ENCODE assay signal across 9 mouse cellular contexts in the genomic region with DNA sequence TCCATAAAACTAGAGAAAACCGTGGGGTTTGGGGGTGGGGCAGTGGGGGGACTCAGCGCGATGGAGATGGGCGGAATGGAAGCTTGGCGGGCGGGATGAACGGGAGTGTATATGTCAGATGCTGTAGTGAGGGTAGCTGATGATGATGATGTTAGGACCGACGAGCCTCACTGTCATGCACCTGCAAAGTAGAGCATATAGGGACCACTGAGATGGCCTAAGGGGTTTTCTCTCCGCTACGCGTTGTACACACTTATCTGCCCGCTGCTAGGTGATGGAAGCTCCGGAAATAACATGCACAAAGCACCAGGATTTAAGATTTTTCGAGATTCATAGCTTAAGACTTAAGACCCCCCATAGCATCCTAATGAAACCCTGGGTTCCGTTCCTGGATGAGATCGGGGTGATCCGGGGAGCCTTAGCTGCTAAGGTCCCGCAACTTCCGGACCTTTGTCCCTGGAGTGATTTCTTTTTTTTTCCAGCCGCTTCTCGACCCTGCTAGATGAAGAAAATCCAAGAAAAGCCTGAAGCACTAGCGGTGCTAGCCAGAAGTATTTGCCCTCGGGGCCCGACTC. TPM values are rescaled to one million over a fixed set of nuclear protein-coding genes. Genes with fewer than 3 reads are reported as not detected.
DNase-seq lines count a peak whose midpoint lies in the region; ATAC-seq and TF ChIP-seq lines count a peak whose summit lies in the region.
"Had no signal": no experiment of that assay in that cellular context is flagged by ENCODE, and none has a peak within 500 bp of the region (broad histone marks: within the 10 kb centered on the region; RNA-seq: fewer than 3 reads in every experiment).

No protein-coding gene starts in this region.

- H3K27ac ChIP-seq in heart, embryonic 13.5 days (replicated peaks) = peak overlapping the region; percentile 96
- peak overlapping the region; percentile 84 for H3K27ac ChIP-seq in hindbrain, embryonic 11.5 days (ENCODE audit: low read depth, low read length)
- H3K27ac ChIP-seq in midbrain, embryonic 10.5 days (replicated peaks) = peak overlapping the region; percentile 91

- peaks cover 44% of the 10 kb centered on the region for H3K4me1 ChIP-seq in heart, embryonic 13.5 days
- H3K4me1 ChIP-seq in G1E (ENCODE audit: insufficient read depth, low read depth, low read length) = peaks cover 71% of the 10 kb centered on the region
- peaks cover 13% of the 10 kb centered on the region for H3K4me1 ChIP-seq in hindbrain, embryonic 11.5 days (replicated peaks; ENCODE audit: control insufficient read depth, insufficient read depth, low read length)
- H3K4me1 ChIP-seq in midbrain, embryonic 10.5 days = peaks cover 46% of the 10 kb centered on the region

- peak overlapping the region; percentile 80 for H3K4me2 ChIP-seq in heart, embryonic 13.5 days
- H3K4me2 ChIP-seq in hindbrain, embryonic 11.5 days (replicated peaks; ENCODE audit: low read depth, low read length) = peak overlapping the region; percentile 77

- no peak for TF ChIP-seq CTCF in G1E (IDR thresholded peaks at IDR 0.05; ENCODE audit: low read depth, low read length)

- intact Hi-C loops in heart, postnatal 25 days (cut with DNase I) = loop anchor here (2.0 kb wide), 1 partner anchor 24 kb away; the partner anchor contains the start of gene Atp1b2

- no peaks in the 10 kb centered on the region for H3K9me3 ChIP-seq in heart, embryonic 13.5 days
- no peaks in the 10 kb centered on the region for H3K9me3 ChIP-seq in G1E (replicated peaks)
- H3K9me3 ChIP-seq in hindbrain, embryonic 11.5 days (ENCODE audit: control insufficient read depth, low read length) = no peaks in the 10 kb centered on the region
- H3K9me3 ChIP-seq in midbrain, embryonic 10.5 days (replicated peaks) = no peaks in the 10 kb centered on the region

- DNase-seq in heart, postnatal 25 days (ENCODE audit: low spot score) = no peak
- DNase-seq in G1E (ENCODE audit: low spot score) (no peak), adipocyte (ENCODE audit: low spot score) (no peak)
- DNase-seq in hindbrain, embryonic 11.5 days (ENCODE audit: low spot score) = no peak
- DNase-seq in midbrain, embryonic 10.5 days (ENCODE audit: low spot score) = no peak
- DNase-seq in frontal cortex, postnatal 25 days (ENCODE audit: low spot score in 2 of 2) = no peak

- peak overlapping the region; percentile 85 for H3K4me3 ChIP-seq in heart, embryonic 13.5 days
- H3K4me3 ChIP-seq in G1E (ENCODE audit: low read depth, low read length) = peak overlapping the region; percentile 84
- peak overlapping the region; percentile 63 for H3K4me3 ChIP-seq in hindbrain, embryonic 11.5 days (ENCODE audit: low read depth, low read length)
- H3K4me3 ChIP-seq in midbrain, embryonic 10.5 days = peak overlapping the region; percentile 90

- WGBS in heart, embryonic 13.5 days = under 1% methylated on average over 25 of the region's 25 CpGs
- WGBS in hindbrain, embryonic 11.5 days = under 1% methylated on average over 25 of the region's 25 CpGs
- under 1% methylated on average over 25 of the region's 25 CpGs for WGBS in midbrain, embryonic 10.5 days

- H3K27me3 ChIP-seq in heart, embryonic 13.5 days (replicated peaks) = no peaks in the 10 kb centered on the region
- H3K27me3 ChIP-seq in G1E (ENCODE audit: insufficient read depth, low read length) = no peaks in the 10 kb centered on the region
- H3K27me3 ChIP-seq in hindbrain, embryonic 11.5 days (ENCODE audit: control insufficient read depth, insufficient read depth, low read length) = no peaks in the 10 kb centered on the region
- no peaks in the 10 kb centered on the region for H3K27me3 ChIP-seq in midbrain, embryonic 10.5 days (ENCODE audit: low read depth, poor library complexity, severe bottlenecking)

- H3K9ac ChIP-seq in heart, embryonic 13.5 days = peak overlapping the region; percentile 93
- H3K9ac ChIP-seq in hindbrain, embryonic 11.5 days (ENCODE audit: low read depth, low read length) = peak overlapping the region; percentile 62

- no peak for ATAC-seq in heart, embryonic 13.5 days (ENCODE audit: extremely low read depth, insufficient number of reproducible peaks, low FRiP score, low TSS enrichment)
- no peak for ATAC-seq in G1E (ENCODE audit: extremely low read depth, insufficient number of reproducible peaks, low FRiP score, poor library complexity, severe bottlenecking)
- ATAC-seq in hindbrain, embryonic 11.5 days (ENCODE audit: low FRiP score) = peak; percentile 6; the same call in 1 of the 2 replicates
- no peak for ATAC-seq in frontal cortex, adult (ENCODE audit: low TSS enrichment)

- H3K36me3 ChIP-seq in heart, embryonic 13.5 days = peaks cover 38% of the 10 kb centered on the region
- H3K36me3 ChIP-seq in G1E (replicated peaks) = peaks cover 54% of the 10 kb centered on the region
- H3K36me3 ChIP-seq in hindbrain, embryonic 11.5 days (ENCODE audit: control insufficient read depth, insufficient read depth, low read length) = no peaks in the 10 kb centered on the region
- H3K36me3 ChIP-seq in midbrain, embryonic 10.5 days = peaks cover 36% of the 10 kb centered on the region

RNA-seq across cellular contexts. Expression of gene Trp53, which starts 0.5 kb away (rescaled TPM):
- polyA plus RNA-seq in heart, embryonic 13.5 days (2015; fragmentation: Nextera tagmentation; extraction: Ambion mirVana) = 82.6 and 86.5 TPM in 2 replicates
- total RNA-seq in heart, postnatal 25 days (2021) = 10 to 100 TPM; 16.9 to 17.9 TPM
- total RNA-seq in G1E (2014; fragmentation: Nextera tagmentation) (228 and 271 TPM in 2 replicates), G1E (2017) (52.1 and 57.4 TPM in 2 replicates)
- 141 and 175 TPM in 2 replicates for polyA plus RNA-seq in G1E (2012)
- 156 and 159 TPM in 2 replicates for polyA plus RNA-seq in hindbrain, embryonic 11.5 days (2014; fragmentation: Nextera tagmentation; extraction: Ambion mirVana)
- polyA plus RNA-seq in midbrain, embryonic 10.5 days (2016; fragmentation: Nextera tagmentation; extraction: Ambion mirVana) = 148 and 166 TPM in 2 replicates

RNA-seq across cellular contexts. Expression of gene Wrap53, which starts 0.6 kb away (rescaled TPM):
- 16.8 TPM in 2 replicates for polyA plus RNA-seq in heart, embryonic 13.5 days (2015; fragmentation: Nextera tagmentation; extraction: Ambion mirVana)
- 1 to 10 TPM; 4.6 to 6.1 TPM for total RNA-seq in heart, postnatal 25 days (2021)
- 20.5 and 26.1 TPM in 2 replicates for total RNA-seq in G1E (2014; fragmentation: Nextera tagmentation)
- total RNA-seq in G1E (2017) = 9.6 and 9.8 TPM in 2 replicates
- 15.7 and 22.0 TPM in 2 replicates for polyA plus RNA-seq in G1E (2012)
- 36.6 and 37.8 TPM in 2 replicates for polyA plus RNA-seq in hindbrain, embryonic 11.5 days (2014; fragmentation: Nextera tagmentation; extraction: Ambion mirVana)
- polyA plus RNA-seq in midbrain, embryonic 10.5 days (2016; fragmentation: Nextera tagmentation; extraction: Ambion mirVana) = 45.0 and 50.7 TPM in 2 replicates

RNA-seq across cellular contexts. Expression of gene Efnb3, which starts 20.7 kb away (rescaled TPM):
- polyA plus RNA-seq in heart, embryonic 13.5 days (2015; fragmentation: Nextera tagmentation; extraction: Ambion mirVana) = 56.2 and 59.9 TPM in 2 replicates
- total RNA-seq in heart, postnatal 25 days (2021) = 10 to 100 TPM; 64.1 to 71.6 TPM
- total RNA-seq in G1E (2014; fragmentation: Nextera tagmentation) = 0.29 and 0.68 TPM in 2 replicates
- total RNA-seq in G1E (2017) = 0.27 and 0.29 TPM in 2 replicates
- 0.36 and 0.56 TPM in 2 replicates for polyA plus RNA-seq in G1E (2012)
- 12.2 and 15.5 TPM in 2 replicates for polyA plus RNA-seq in hindbrain, embryonic 11.5 days (2014; fragmentation: Nextera tagmentation; extraction: Ambion mirVana)
- 48.8 and 53.9 TPM in 2 replicates for polyA plus RNA-seq in midbrain, embryonic 10.5 days (2016; fragmentation: Nextera tagmentation; extraction: Ambion mirVana)

RNA-seq across cellular contexts. Expression of gene Atp1b2, which starts 25.1 kb away (rescaled TPM):
- polyA plus RNA-seq in heart, embryonic 13.5 days (2015; fragmentation: Nextera tagmentation; extraction: Ambion mirVana) = 24.5 and 25.0 TPM in 2 replicates
- total RNA-seq in heart, postnatal 25 days (2021) = 10 to 100 TPM; 18.0 to 25.8 TPM
- total RNA-seq in G1E (2014; fragmentation: Nextera tagmentation) = 84.5 and 116 TPM in 2 replicates
- total RNA-seq in G1E (2017) = 3.6 and 4.8 TPM in 2 replicates
- 50.0 and 54.6 TPM in 2 replicates for polyA plus RNA-seq in G1E (2012)
- polyA plus RNA-seq in hindbrain, embryonic 11.5 days (2014; fragmentation: Nextera tagmentation; extraction: Ambion mirVana) = 11.7 and 13.1 TPM in 2 replicates
- polyA plus RNA-seq in midbrain, embryonic 10.5 days (2016; fragmentation: Nextera tagmentation; extraction: Ambion mirVana) = 6.0 and 8.6 TPM in 2 replicates

RNA-seq across cellular contexts. Expression of gene Dnah2, which starts 31.7 kb away (rescaled TPM):
- 0.07 and 0.28 TPM in 2 replicates for polyA plus RNA-seq in heart, embryonic 13.5 days (2015; fragmentation: Nextera tagmentation; extraction: Ambion mirVana)
- total RNA-seq in heart, postnatal 25 days (2021) = under 1 TPM; 0.17 to 0.39 TPM
- total RNA-seq in G1E (2014; fragmentation: Nextera tagmentation) (0.73 and 1.1 TPM in 2 replicates), G1E (2017) (2.6 and 3.2 TPM in 2 replicates)
- 0.06 and 0.13 TPM in 2 replicates for polyA plus RNA-seq in G1E (2012)
- polyA plus RNA-seq in hindbrain, embryonic 11.5 days (2014; fragmentation: Nextera tagmentation; extraction: Ambion mirVana) = 0.68 and 1.6 TPM in 2 replicates
- 1.2 and 1.9 TPM in 2 replicates for polyA plus RNA-seq in midbrain, embryonic 10.5 days (2016; fragmentation: Nextera tagmentation; extraction: Ambion mirVana)
- total RNA-seq: hematopoietic stem cell, adult 5-6 weeks had no signal
